Mouse (Mus musculus): Measurements from ENCODE around the gene Yaf2.
"Not testable (repeated sequence)": the region's sequence is repeated elsewhere in the genome, so short reads cannot be mapped to it uniquely, and the experiment has no call there.

The Yaf2 gene

GRCm38 (mm10) chr15:93259933-93260332 lies 76.8 kb downstream of the Yaf2 start:
- in situ Hi-C loops (cut with MboI, MseI): loop anchor here (25.0 kb wide), 1 partner anchor 1277 kb away; the partner anchor contains the start of genes Irak4 and Pus7l

DNA sequence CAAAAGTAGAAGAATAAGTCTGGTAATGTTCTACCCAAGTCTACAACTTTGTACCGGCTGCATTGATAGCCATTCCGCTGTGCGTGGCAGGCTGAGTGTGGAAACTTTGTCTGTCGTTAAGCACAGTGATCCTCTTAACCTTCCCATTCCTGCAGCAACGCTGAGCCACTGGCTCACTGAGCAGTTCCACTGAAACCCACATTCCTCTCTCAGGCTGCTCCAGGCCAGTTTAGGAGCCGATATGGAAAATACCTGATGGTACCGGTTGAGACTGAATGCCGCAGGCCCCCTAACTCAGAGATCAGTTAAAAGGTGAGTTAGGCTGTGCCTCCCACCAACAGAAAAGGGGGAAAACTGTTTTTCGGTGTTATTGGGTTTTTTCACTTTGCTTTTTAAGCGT lies 81.4 kb downstream of the Yaf2 start:
- in situ Hi-C loops (cut with MboI, MseI): loop anchor here (25.0 kb wide), 1 partner anchor 1282 kb away; the partner anchor contains the start of genes Irak4 and Pus7l

- in situ Hi-C loops (cut with MboI, MseI): loop anchor here (25.0 kb wide), 1 partner anchor 1284 kb away; the partner anchor contains the start of genes Irak4 and Pus7l
Measured at GRCm38 (mm10) chr15:93253172-93253571, 83.6 kb downstream of the Yaf2 start.

- in situ Hi-C loops (cut with MboI, MseI): loop anchor here (25.0 kb wide), 1 partner anchor 1285 kb away; the partner anchor contains the start of genes Irak4 and Pus7l
Measured at GRCm38 (mm10) chr15:93252396-93252795, 84.3 kb downstream of the Yaf2 start.

- in situ Hi-C loops (cut with MboI, MseI): loop anchor here (25.0 kb wide), 1 partner anchor 1286 kb away; the partner anchor contains the start of genes Irak4 and Pus7l
Measured at GRCm38 (mm10) chr15:93251553-93252250, 85.0 kb downstream of the Yaf2 start.

- in situ Hi-C loops (cut with MboI, MseI): no loop called here
Measured at GRCm38 (mm10) chr15:93243202-93243601, 93.5 kb downstream of the Yaf2 start.

- in situ Hi-C loops (cut with MboI, MseI): not testable (repeated sequence)
Measured at GRCm38 (mm10) chr15:93236456-93236855, 100.3 kb downstream of the Yaf2 start.

All from T-helper 2 cell (primary cell).